Mouse (Mus musculus): ENCODE data around the gene Gm5622. TPM values are rescaled to one million over a fixed set of nuclear protein-coding genes. Genes with fewer than 3 reads are reported as not detected.
"Not testable (repeated sequence)": the region's sequence is repeated elsewhere in the genome, so short reads cannot be mapped to it uniquely, and the experiment has no call there.

The Gm5622 gene
- not detected in 2 replicates for polyA plus RNA-seq (2014; fragmentation: Nextera tagmentation; extraction: Ambion mirVana)

GRCm38 (mm10) chr14:51552490-51552889 is at the start of gene Gm5622:
TSS of gene Gm5622 (plus strand) at chr14:51552790.
- no peak within 1 kb of the TSS for H3K9ac ChIP-seq (replicated peaks; ENCODE audit: low read length)
- H3K27me3 ChIP-seq (ENCODE audit: control insufficient read depth, insufficient read depth, low read length), result no peaks in the 10 kb centered on the region
- H3K4me2 ChIP-seq (ENCODE audit: low read length), result no peak within 1 kb of the TSS
- no peak within 1 kb of the TSS for H3K27ac ChIP-seq (replicated peaks; ENCODE audit: low read depth, low read length)
- no peaks in the 10 kb centered on the region for H3K4me1 ChIP-seq (ENCODE audit: control insufficient read depth, insufficient read depth, low read length)
- no peaks in the 10 kb centered on the region for H3K36me3 ChIP-seq (ENCODE audit: control insufficient read depth, insufficient read depth, low read length)
- H3K4me3 ChIP-seq (replicated peaks; ENCODE audit: low read depth, low read length), result no peak within 1 kb of the TSS
- ATAC-seq (ENCODE audit: low FRiP score, low TSS enrichment), result no peak
- 93% methylated on average over 4 of the region's 4 CpGs for WGBS
- no peak for DNase-seq
- H3K9me3 ChIP-seq (ENCODE audit: control insufficient read depth, low read length), result no peaks in the 10 kb centered on the region

- H3K9ac ChIP-seq (replicated peaks; ENCODE audit: low read length), result no peak overlapping the region
- 96% methylated on average over 8 of the region's 8 CpGs for WGBS
Measured at GRCm38 (mm10) chr14:51507416-51507815, 45.2 kb upstream of the Gm5622 start.

GRCm38 (mm10) chr14:51573963-51574362 is 21.4 kb downstream of the Gm5622 start, which contains the start of gene Gm17175:
TSS of gene Gm17175 (minus strand) at chr14:51574063.
- not testable (repeated sequence) for H3K27ac ChIP-seq (replicated peaks; ENCODE audit: low read depth, low read length); H3K4me3 ChIP-seq (replicated peaks; ENCODE audit: low read depth, low read length); DNase-seq; H3K9me3 ChIP-seq (ENCODE audit: control insufficient read depth, low read length); H3K4me2 ChIP-seq (ENCODE audit: low read length); H3K27me3 ChIP-seq (ENCODE audit: control insufficient read depth, insufficient read depth, low read length); H3K9ac ChIP-seq (replicated peaks; ENCODE audit: low read length); H3K36me3 ChIP-seq (ENCODE audit: control insufficient read depth, insufficient read depth, low read length); H3K4me1 ChIP-seq (ENCODE audit: control insufficient read depth, insufficient read depth, low read length); ATAC-seq (ENCODE audit: low FRiP score, low TSS enrichment)
- WGBS, result 94% methylated on average over 2 of the region's 2 CpGs

More at GRCm38 (mm10) chr14:51507416-51507815, 45.2 kb upstream of the Gm5622 start:
- Histone ChIP-seq H3K4me3 (replicated peaks; ENCODE audit: low read depth, low read length) (no peak overlapping the region), H3K27me3 (ENCODE audit: control insufficient read depth, insufficient read depth, low read length) (no peaks in the 10 kb centered on the region), H3K36me3 (ENCODE audit: control insufficient read depth, insufficient read depth, low read length) (no peaks in the 10 kb centered on the region), H3K27ac (replicated peaks; ENCODE audit: low read depth, low read length) (no peak overlapping the region), H3K4me2 (ENCODE audit: low read length) (no peak overlapping the region), H3K4me1 (ENCODE audit: control insufficient read depth, insufficient read depth, low read length) (no peaks in the 10 kb centered on the region), H3K9me3 (ENCODE audit: control insufficient read depth, low read length) (no peaks in the 10 kb centered on the region)
- no peak for ATAC-seq (ENCODE audit: low FRiP score, low TSS enrichment)
- no peak for DNase-seq

GRCm38 (mm10) chr14:51592039-51592438 is 39.4 kb downstream of the Gm5622 start, which contains the start of gene Gm17174:
TSS of gene Gm17174 (minus strand) at chr14:51592139.
- not testable (repeated sequence) for H3K27ac ChIP-seq (replicated peaks; ENCODE audit: low read depth, low read length); H3K36me3 ChIP-seq (ENCODE audit: control insufficient read depth, insufficient read depth, low read length); H3K9me3 ChIP-seq (ENCODE audit: control insufficient read depth, low read length); ATAC-seq (ENCODE audit: low FRiP score, low TSS enrichment); DNase-seq; H3K4me1 ChIP-seq (ENCODE audit: control insufficient read depth, insufficient read depth, low read length); H3K4me3 ChIP-seq (replicated peaks; ENCODE audit: low read depth, low read length); H3K27me3 ChIP-seq (ENCODE audit: control insufficient read depth, insufficient read depth, low read length); H3K9ac ChIP-seq (replicated peaks; ENCODE audit: low read length); H3K4me2 ChIP-seq (ENCODE audit: low read length)
- WGBS, result 91% methylated on average over 4 of the region's 4 CpGs

- 76% methylated on average over 1 of the region's 1 CpGs for WGBS
- no peaks in the 10 kb centered on the region for H3K4me1 ChIP-seq (ENCODE audit: control insufficient read depth, insufficient read depth, low read length)
- ATAC-seq (ENCODE audit: low FRiP score, low TSS enrichment), result no peak
Measured at GRCm38 (mm10) chr14:51611210-51611609, 58.6 kb downstream of the Gm5622 start, which contains the start of gene Gm17078. TSS of gene Gm17078 (minus strand) at chr14:51611310.

GRCm38 (mm10) chr14:51632426-51632825 is 79.8 kb downstream of the Gm5622 start:
- H3K4me1 ChIP-seq (ENCODE audit: control insufficient read depth, insufficient read depth, low read length); H3K9ac ChIP-seq (replicated peaks; ENCODE audit: low read length); H3K9me3 ChIP-seq (ENCODE audit: control insufficient read depth, low read length); DNase-seq; H3K4me3 ChIP-seq (replicated peaks; ENCODE audit: low read depth, low read length); H3K27me3 ChIP-seq (ENCODE audit: control insufficient read depth, insufficient read depth, low read length); H3K36me3 ChIP-seq (ENCODE audit: control insufficient read depth, insufficient read depth, low read length); ATAC-seq (ENCODE audit: low FRiP score, low TSS enrichment); H3K27ac ChIP-seq (replicated peaks; ENCODE audit: low read depth, low read length); H3K4me2 ChIP-seq (ENCODE audit: low read length): not testable (repeated sequence)
- WGBS, result 96% methylated on average over 1 of the region's 1 CpGs

More at GRCm38 (mm10) chr14:51611210-51611609, 58.6 kb downstream of the Gm5622 start, which contains the start of gene Gm17078:
- no peak within 1 kb of the TSS for H3K4me3 ChIP-seq (replicated peaks; ENCODE audit: low read depth, low read length)
- H3K9ac ChIP-seq (replicated peaks; ENCODE audit: low read length), result no peak within 1 kb of the TSS
- H3K9me3 ChIP-seq (ENCODE audit: control insufficient read depth, low read length), result no peaks in the 10 kb centered on the region
- H3K27ac ChIP-seq (replicated peaks; ENCODE audit: low read depth, low read length), result no peak within 1 kb of the TSS
- H3K36me3 ChIP-seq (ENCODE audit: control insufficient read depth, insufficient read depth, low read length), result no peaks in the 10 kb centered on the region
- no peak within 1 kb of the TSS for H3K4me2 ChIP-seq (ENCODE audit: low read length)
- DNase-seq, result no peak
- no peaks in the 10 kb centered on the region for H3K27me3 ChIP-seq (ENCODE audit: control insufficient read depth, insufficient read depth, low read length)

- H3K4me3 ChIP-seq (replicated peaks; ENCODE audit: low read depth, low read length); H3K9me3 ChIP-seq (ENCODE audit: control insufficient read depth, low read length); ATAC-seq (ENCODE audit: low FRiP score, low TSS enrichment); H3K4me2 ChIP-seq (ENCODE audit: low read length); H3K27me3 ChIP-seq (ENCODE audit: control insufficient read depth, insufficient read depth, low read length); DNase-seq; H3K9ac ChIP-seq (replicated peaks; ENCODE audit: low read length); H3K36me3 ChIP-seq (ENCODE audit: control insufficient read depth, insufficient read depth, low read length); H3K4me1 ChIP-seq (ENCODE audit: control insufficient read depth, insufficient read depth, low read length); H3K27ac ChIP-seq (replicated peaks; ENCODE audit: low read depth, low read length): not testable (repeated sequence)
- WGBS, result 67% methylated on average over 1 of the region's 1 CpGs
Measured at GRCm38 (mm10) chr14:51635566-51635965, 83.0 kb downstream of the Gm5622 start, which contains the start of gene Gm4181. TSS of gene Gm4181 (minus strand) at chr14:51635666.

GRCm38 (mm10) chr14:51677269-51677668 is 124.7 kb downstream of the Gm5622 start:
- ATAC-seq (ENCODE audit: low FRiP score, low TSS enrichment), result no peak
- no peaks in the 10 kb centered on the region for H3K27me3 ChIP-seq (ENCODE audit: control insufficient read depth, insufficient read depth, low read length)

GRCm38 (mm10) chr14:51695368-51695767 is 142.8 kb downstream of the Gm5622 start, which contains the start of gene Gm17079:
TSS of gene Gm17079 (minus strand) at chr14:51695468.
- H3K9ac ChIP-seq (replicated peaks; ENCODE audit: low read length); H3K36me3 ChIP-seq (ENCODE audit: control insufficient read depth, insufficient read depth, low read length); ATAC-seq (ENCODE audit: low FRiP score, low TSS enrichment); H3K27ac ChIP-seq (replicated peaks; ENCODE audit: low read depth, low read length); H3K4me3 ChIP-seq (replicated peaks; ENCODE audit: low read depth, low read length); H3K4me1 ChIP-seq (ENCODE audit: control insufficient read depth, insufficient read depth, low read length); H3K9me3 ChIP-seq (ENCODE audit: control insufficient read depth, low read length); H3K4me2 ChIP-seq (ENCODE audit: low read length); H3K27me3 ChIP-seq (ENCODE audit: control insufficient read depth, insufficient read depth, low read length); DNase-seq: not testable (repeated sequence)
- WGBS, result 83% methylated on average over 1 of the region's 2 CpGs

More at GRCm38 (mm10) chr14:51677269-51677668, 124.7 kb downstream of the Gm5622 start:
- no peak overlapping the region for H3K27ac ChIP-seq (replicated peaks; ENCODE audit: low read depth, low read length)
- no peaks in the 10 kb centered on the region for H3K9me3 ChIP-seq (ENCODE audit: control insufficient read depth, low read length)
- H3K36me3 ChIP-seq (ENCODE audit: control insufficient read depth, insufficient read depth, low read length), result no peaks in the 10 kb centered on the region
- WGBS, result 88% methylated on average over 5 of the region's 5 CpGs
- no peaks in the 10 kb centered on the region for H3K4me1 ChIP-seq (ENCODE audit: control insufficient read depth, insufficient read depth, low read length)
- no peak for DNase-seq
- no peak overlapping the region for H3K9ac ChIP-seq (replicated peaks; ENCODE audit: low read length)
- H3K4me3 ChIP-seq (replicated peaks; ENCODE audit: low read depth, low read length), result no peak overlapping the region
- no peak overlapping the region for H3K4me2 ChIP-seq (ENCODE audit: low read length)

Measured in midbrain, embryonic 14.5 days (tissue).